Mouse (Mus musculus): ENCODE data around the gene Zdhhc22.

DNA sequence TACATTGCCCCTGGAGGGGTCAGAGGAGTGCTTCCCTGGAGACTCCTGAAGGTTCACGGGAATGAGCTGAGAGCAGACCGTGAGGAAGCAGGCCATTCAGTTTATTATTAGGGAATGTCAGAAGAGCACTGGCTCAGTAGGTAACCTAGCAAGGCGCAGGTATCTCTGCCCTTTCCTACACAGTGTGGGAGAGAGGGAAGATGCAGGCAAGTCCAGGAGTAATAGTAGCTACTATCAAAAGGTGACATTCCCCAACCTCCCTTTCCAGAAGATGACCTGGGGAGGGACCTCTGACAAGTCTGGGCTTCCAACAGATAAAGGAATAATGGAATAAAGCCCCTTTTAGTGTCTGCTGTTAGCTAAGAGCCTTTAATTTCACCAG lies 21.0 kb downstream of the Zdhhc22 start:
- TF ChIP-seq CTCF (IDR thresholded peaks at IDR 0.05; ENCODE audit: low read depth) (no peak), EP300 (IDR thresholded peaks at IDR 0.05; ENCODE audit: low read depth) (no peak)

Measured in heart, postnatal 0 days (tissue).